Mouse (Mus musculus) urinary bladder, postnatal 10 days (tissue): ENCODE results near the gene Ccdc61.
"Not testable (repeated sequence)": the region's sequence is repeated elsewhere in the genome, so short reads cannot be mapped to it uniquely, and the experiment has no call there.

Experiments used
- DNase-seq: peaks from one replicate; pipeline ENCODE4 v3.0.0; 2022; ENCODE audit warnings: low spot score

The Ccdc61 gene

DNA sequence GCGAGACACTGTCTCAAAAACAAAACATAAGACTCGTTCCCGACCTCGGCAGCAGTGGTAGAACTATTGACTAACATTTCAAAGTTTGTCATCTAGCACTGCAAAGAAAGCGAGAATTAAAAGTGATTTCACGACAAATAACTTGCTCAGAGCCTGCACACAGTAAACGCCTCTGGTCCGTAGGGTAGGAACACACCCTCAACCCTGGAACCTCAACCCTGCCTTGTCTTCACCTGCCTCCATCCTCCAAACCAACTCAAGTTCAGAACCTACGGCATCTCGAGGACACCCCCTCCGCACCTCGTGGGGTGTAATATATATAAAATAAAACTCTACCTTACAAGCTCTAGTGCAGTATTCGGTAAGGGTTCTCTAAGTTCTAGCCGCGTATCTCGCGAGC is 418 bp downstream of the Ccdc61 start:
- no peak for DNase-seq

DNA sequence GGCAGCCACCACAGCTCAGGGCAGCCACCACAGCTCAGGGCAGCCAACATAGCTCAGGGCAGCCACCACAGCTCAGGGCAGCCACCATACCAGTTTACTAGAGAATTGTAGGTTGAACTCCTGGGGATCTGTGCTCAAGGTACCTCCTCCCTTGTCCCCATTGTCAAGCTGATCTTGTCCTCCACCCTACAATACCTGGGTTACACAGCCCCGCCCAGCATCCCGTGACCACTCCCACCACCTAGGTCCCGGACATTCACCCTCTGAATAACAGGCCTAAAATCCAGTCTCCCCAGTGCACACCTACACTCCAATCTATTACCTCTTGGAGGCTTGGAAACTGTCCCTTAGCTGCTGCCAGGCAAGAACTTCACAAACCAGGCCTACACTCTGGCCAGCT is 5.2 kb downstream of the Ccdc61 start:
- no peak for DNase-seq

DNA sequence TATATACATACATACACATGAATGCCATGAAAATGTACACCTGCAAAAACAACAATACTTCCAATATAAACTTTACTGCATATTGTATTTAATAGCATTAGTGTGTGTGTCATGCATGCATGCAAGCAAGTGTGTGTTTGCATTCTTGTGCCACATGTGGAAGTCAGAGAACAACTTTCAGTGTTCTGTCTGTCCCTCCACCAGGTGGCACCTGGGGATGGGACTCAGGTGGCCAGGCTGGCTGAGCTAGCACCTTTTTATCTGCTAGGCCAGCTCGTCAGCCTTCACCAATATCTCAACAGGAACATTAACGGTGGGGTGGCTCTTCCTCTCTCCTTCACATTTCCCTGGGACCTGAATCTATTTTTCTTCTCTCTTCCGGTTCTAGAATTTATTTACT is 7.7 kb downstream of the Ccdc61 start:
- no peak for DNase-seq

DNA sequence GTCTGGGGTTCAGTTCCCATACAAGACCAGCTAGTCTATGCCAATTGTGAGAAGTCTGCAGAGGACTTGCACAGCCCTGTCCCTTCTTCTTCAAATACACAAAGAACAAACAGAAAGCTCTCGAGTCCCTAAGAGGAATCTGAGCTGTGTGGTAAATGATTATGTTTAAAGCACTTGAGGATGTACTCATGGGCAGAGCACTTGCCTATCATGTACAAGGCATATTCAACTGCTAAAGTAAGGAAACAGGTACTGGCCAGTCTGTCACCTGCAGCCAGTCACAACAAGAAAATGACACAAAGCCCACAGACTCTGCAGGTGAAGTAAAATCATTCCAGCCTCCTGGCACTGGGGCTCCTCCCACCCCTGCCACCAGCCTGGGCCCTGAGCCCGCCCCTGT is 9.7 kb downstream of the Ccdc61 start:
- no peak for DNase-seq

DNA sequence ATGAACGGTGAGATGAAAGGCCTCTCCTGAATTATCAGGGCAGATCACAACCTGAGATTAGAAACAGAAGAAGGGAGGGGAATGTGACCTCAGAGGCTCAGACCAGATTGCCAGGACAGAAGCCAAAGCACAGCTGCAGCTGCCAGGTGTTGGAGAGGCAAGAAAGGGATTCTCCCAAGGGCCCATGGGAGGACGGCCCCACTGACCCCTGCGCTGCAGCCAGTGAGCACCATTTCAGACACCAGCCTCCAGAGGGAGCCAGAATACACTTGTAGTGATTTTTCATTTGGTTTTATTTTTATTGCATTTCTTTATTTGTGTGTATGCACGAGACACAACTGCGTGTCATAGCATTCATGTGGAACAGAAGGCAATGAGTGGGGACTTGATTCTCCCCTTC is 13.7 kb downstream of the Ccdc61 start:
- DNase-seq, result no peak

DNA sequence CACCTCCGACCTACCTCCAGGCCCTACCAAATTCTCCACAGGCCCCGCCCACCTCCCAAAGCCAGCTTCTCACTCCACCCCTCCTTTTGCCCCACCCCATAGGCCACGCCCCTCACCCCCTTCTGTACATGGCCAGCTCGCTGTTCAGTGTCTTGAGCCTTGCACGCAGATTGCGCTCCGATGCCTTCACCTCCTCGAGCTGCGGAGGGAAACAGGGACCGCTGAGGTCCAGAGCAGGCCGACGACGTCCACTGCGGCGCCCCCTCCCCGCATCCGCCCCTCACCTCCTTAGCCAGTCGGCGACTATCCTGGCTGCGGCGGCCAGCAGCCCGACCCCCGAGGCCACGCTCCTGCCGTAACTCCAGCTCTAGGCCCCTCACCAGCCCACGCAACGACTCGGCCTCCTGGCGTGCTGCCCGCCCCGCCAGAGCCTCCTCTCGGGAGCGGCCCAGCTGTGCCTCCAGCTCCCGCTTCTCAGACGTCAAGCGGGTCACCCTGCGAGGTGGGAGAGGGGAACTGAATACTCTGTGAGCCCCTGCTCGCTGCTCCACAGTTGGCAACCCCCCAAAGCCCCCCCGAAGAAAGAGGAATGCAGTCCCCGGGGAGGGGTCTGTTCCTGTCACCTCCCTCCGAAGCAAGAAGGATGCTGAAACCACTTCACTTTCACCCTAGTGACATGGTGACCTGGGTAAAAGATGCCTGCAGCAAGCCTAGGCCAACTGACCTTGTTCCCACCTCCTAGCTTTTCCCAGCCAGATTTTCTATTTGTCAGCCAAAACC is 16.4 kb downstream of the Ccdc61 start:
- DNase-seq, result no peak

DNA sequence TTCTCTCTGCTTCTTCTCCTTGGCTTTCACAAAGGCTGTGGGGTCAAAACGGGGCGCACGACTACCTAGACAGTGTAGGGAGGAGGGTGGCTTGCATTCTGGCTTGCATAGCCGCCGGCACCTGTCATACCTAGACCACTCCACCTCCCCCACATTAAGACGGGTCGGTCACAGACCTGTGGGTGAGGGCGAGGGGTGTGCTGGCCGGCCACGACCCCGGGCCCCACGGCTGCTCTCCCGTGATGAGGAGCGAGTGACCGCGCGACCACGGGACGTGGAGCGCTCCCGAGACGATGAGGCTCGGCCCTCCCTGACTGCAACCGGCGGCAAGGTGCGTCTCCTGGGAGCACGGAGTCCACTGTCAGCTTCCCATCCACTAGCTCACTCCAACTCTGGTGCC is 17.2 kb downstream of the Ccdc61 start:
- DNase-seq, result no peak

DNA sequence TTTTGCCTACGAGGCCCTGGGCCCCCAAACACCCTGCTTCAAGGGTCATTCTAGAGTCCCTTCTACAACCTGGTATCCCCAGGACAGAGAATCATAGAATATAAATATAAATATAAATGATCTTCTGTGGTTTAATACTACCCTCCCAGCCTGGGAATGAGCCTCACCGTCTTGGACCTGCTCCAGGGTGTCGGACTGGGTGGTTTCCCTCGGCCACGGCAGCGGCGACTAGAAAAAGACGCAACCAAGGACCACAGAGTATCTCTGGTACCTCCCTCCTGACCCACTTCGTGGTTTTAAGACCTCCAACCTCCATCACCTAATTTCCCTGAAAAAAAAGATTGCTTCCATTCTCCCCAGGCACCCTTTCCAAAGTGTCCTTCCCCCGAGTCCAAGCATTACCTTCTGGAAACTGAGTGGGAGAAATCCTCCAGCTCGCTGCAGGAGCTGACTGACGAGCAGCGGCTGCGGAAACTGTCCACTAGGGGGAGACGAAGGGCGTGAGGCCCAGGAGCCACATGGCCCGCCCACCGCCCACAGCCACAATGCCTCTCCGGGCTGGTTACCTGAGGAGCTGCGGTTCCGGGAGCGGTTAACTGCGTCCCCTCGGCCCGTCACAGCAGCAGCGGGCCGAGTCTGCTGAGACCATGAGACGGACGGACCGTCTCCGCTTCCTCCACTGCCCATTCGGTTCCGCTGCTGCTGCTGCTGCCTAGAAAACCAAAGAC is 18.2 kb downstream of the Ccdc61 start:
- peak; percentile 56 for DNase-seq

DNA sequence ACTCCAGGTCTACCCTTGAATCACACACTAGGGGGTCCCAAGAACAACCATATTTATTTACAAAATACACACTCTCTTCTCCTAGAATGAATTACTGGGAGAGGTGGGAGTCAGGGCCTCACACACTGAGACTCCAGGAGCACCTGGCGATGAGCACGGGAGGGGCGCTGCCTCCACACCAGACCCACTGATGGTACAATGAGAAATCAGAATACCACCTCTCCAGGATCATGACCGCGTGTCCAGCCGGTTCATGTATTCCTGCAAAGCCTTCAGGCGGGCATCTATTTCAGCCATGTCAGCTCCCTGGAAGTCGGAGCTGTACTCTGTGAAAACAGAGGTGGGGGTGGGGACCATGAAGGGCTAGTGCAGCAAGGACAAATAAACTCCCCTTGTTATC is 19.4 kb downstream of the Ccdc61 start:
- no peak for DNase-seq

DNA sequence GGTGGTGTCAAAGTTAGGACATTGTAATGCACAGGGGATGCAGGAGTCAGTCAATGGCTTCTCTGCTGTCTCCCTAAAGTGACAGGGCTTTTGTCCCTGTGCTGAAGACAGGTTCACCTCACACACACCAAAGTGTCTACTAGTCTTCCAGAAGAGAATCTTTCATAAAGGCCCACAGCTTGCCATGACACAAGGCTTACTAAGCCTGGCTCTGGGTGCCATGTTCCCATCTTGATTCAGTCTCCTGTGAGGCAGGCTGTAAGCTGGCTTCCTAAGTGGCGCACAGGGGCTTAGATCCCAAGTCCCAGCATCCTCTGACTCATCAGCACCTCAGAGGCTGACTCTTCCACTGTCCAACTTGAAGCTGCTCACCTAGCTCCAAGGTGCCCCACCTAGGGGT is 23.3 kb downstream of the Ccdc61 start:
- no peak for DNase-seq

DNA sequence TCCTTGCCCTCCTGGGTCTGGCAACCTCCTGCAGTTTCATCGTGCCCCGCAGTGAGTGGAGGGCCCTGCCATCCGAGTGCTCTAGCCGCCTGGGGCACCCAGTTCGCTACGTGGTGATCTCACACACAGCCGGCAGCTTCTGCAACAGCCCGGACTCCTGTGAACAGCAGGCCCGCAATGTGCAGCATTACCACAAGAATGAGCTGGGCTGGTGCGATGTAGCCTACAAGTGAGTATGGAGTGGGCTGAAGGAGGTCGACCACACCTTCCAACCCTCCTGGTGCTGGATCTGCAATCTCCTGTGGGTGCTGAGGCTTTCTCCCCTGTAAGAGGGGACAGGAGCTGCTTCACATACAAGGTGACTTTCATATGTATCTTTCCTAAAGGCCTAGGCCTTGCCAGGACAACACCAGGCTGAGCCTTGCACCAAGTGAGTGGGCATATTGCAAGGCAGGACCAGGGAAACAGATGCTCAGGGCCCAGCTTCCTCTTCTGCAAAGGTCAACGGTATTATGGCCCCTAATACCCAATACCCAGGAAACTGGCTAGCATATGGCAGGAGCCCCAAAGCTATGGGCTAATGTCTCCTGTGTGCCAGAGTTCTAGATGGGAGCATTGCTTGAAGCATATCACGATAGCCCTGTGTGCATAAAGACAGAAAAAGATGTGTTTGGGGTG is 25.3 kb downstream of the Ccdc61 start:
- DNase-seq, result no peak

DNA sequence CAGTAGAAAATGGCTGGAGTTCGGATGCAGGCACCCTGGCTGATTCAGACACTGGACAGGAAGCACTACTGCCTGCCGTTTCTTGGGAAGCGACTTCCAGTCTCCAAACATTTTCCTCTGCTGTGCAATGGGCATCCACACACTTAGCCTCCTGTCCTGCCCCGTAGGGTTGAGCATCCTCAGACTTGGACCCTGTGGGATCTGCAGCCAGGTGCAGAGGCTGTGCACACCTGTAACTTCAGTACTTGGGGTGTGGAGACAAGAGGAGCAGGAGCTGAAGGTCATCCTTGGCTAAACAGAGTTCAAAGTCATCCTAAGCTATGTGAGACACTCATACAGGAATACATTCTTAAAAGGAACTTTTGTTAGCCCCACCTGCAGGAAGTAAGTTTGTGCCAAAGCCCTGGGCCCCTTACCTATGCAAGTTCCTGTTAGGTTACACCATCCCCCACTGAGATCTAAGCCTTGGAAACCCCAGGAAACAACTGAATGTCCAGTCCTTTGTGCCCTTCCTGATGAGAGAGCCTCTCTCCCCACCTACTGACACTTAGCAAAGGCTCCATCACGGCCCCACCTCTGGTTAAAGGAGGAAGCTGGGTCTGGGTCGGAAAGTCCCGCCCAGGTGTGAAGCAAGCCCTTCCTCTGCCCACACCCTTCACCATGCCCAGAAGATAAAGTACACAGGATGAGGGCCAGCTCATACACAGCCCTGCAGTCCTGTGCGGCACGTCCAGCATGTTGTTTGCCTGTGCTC is 26.0 kb downstream of the Ccdc61 start:
- DNase-seq, result no peak

DNA sequence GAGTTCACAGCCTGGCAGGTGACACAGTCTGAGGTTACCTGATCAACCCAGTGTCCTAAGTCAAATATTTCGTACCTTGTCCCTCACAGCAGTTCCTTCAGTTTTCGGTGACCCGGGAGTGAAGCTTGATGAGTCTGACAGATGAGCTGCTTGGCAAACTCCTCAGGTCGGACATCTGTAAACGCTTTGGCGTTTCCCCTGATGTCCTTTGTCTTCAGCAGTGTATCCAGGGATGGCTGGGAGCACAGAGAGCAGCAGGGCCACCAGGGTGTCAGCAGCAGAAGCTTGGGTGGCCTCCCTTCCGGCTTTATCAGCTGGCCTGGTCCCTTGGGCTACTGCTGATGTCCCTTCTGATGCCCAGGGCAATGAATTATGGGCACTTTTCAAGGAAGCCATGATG is 31.5 kb downstream of the Ccdc61 start:
- no peak for DNase-seq

DNA sequence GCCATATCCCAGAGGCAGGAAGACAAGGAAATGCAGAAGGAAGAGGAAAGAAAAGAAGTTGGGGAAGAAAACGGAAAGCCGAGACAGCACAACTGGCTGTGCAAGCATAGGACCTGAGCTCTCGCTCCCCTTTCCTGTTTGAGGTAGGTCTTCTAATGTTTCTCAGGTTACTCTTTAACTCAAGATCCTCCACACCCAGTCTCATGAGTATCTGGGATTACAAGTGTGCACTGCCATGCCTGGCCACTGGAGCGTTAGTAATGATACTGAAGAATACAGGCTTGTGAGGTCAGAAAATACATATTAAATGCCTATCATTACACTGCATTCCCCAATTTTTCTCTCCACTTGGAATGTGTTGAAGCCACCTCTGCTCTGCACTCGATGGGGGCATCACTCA is 34.8 kb downstream of the Ccdc61 start:
- DNase-seq, result no peak

DNA sequence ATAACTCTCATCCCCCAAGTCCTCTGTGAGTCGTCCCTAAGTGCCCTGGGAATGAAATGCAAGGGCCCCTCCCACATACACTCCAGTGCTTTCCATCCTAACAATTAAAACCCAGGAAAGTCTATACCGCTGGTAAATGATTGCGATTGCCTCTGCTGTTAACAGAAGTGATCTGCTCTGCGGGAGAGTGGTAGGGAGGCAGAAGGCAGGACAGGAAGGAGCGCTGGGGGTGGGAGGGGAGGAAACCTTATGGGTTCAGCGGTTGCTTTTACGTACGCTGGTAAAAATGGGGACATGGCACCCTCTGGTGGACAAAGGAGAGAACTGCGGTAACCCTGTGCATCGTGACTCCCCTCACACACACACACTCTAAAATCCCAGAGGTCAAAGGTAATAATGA is 37.0 kb downstream of the Ccdc61 start:
- DNase-seq, result no peak

DNA sequence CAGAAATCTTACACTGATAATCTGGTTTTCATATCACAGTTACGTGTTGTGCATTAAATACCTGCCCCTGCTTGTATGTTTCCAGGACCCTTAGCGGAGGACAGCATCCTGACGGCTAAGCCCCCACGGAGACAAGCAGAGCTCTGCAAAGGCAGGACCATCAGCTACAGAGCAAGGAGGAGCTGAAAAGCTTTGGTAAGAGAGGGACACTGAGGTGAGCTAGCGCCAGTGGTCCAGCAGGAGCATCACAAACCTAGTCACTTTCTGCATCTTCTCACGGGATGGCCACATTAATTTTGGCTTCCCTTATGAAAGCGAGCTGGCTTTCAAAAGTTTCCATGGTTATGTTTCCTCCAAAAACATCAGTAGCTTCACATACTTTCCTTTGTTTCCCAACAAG is 37.4 kb downstream of the Ccdc61 start:
- no peak for DNase-seq

DNA sequence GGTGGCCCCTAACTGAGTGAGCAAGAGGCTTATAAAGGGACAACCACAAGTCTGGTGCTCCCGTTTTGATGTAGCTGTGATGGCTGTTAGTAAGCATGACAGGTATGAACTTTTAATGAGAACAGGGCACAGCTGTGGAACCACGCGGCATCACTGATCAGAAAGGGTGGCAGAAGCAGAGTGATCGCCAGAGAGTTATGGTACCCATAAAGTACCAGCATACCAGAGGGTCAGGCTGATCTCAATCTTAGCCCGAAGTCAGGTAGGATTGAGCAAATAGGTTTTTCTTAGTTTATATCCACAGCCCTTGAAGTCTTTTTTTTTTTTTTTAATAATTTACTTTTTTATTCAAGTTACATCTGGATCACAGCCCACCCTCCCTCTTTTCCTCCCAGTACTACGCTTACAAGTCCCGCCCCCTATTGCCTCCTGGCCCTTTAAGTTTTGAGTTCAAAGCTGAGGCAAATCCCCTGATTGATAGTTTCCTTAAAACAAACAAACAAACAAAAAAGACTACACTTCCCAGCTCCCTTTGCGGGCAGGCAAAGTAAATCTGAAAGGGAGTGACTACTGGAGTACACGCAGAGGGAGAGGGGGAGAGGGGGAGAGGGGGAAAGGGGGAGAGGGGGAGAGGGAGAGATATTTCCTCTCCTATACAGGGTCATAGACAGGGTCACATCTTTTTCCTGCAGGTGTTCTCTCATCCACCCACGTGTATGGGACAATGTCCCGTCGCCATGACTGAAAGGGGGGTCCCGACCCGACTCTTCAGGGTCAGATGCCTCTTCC is 38.0 kb downstream of the Ccdc61 start:
- no peak for DNase-seq

DNA sequence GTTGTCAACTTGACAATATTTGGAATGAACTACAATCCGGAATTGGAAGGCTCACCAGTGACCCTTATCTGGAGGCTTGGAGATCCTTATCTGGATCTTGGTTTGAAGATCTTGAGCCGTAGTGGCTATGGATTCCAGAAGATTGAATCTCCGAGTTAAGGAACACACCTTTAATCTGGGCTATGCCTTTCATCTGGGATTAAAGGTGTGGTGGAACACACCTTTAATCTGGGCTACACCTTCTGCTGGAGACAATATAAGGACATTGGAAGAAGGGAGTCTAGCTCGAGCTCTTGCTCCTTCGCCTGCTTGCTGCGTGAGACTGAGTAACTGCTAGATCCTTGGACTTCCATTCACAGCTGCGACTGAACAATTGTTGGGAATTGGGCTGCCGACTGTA is 39.2 kb downstream of the Ccdc61 start, which contains the start of gene Pglyrp1:
Gene Pglyrp1 (plus strand): TSS at position 301 of the 400 bp plus-strand sequence.
- not testable (repeated sequence) for DNase-seq

DNA sequence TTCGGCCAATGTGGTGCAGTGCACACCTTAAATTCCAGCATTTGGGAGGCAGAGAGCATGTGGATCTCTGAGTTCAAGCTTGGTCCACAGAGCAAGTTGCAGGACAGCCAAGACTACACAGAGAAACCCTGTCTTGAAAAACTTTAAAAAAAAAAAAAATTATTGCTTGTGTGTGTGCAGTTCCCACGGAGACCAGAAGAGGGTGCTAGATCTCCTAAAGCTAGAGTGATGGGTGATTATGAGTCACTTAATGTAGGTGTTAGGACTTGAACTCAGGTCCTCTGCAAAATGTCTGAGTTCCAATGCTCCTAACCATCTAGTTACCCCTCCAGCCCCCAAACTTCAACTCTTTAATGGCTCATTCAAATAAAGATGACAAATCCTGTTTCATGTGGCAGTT is 41.7 kb downstream of the Ccdc61 start:
- DNase-seq, result no peak

DNA sequence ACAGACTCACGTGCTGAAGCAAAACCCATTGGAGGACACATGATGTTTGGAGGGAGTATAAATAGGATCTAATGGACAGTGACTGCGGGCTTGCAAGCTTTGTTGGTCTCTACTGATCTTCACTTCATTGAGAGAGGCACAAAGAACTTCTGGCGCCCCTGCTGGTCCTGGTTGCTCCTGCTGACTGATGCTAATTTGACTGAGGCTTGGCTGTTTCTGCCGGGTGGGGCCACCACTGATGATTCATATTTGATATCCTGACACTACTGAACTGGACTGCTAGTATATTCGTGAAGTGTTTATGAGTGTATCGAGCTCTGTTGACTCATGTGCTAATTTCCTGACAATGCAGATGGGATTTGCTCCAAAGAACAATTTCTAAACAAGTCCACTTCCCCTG is 47.4 kb downstream of the Ccdc61 start:
- no peak for DNase-seq

DNA sequence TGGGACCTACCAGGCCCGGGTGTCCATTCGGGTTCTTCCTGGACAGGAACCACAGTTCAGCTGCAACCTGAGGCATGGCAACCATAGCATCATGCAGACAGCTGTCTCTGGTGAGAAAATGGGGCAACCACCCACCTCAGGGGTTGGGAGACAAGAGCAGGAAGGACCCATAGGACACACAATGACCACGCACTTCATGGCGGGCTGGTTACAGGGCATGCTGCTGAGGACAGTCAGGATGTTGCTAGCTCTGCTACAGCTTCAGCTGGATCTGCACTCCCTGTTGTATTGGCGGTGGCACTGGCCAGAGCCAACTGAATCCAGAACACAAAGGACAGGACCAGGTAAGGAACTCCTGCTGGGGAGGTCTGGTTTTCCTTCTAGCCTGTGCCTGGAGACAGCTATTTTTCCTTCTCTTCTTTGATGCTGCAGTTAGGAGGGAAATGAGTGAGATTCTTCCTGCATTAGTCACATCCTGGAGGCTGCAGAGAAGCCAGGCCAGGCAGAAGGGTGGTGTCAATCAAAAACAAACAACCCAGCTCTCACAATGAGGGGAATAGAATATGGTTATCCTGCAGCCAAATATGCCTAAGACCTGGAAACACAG is 51.8 kb downstream of the Ccdc61 start:
- no peak for DNase-seq
